Mouse (Mus musculus) liver, embryonic 12.5 days (tissue): ENCODE data around the gene Pdxk. TPM values are rescaled to one million over a fixed set of nuclear protein-coding genes. Genes with fewer than 3 reads are reported as not detected.

Experiments
- ATAC-seq: fragments of 200-750 bp; cut with Nextera tagmentation; 2 replicates; pipeline ENCODE4 v1.8.0; 2017; ENCODE audit warnings: moderate number of reproducible peaks, mild to moderate bottlenecking, moderate library complexity
- H3K27ac ChIP-seq: fragments of 300-500 bp; sonication (generic); 2 replicates; pipeline ENCODE4 v1.5.1; 2016; ENCODE audit warnings: mild to moderate bottlenecking
- H3K27me3 ChIP-seq: fragments of 300-500 bp; sonication (generic); replicated peaks from 2 replicates; pipeline ENCODE4 v1.6.1; 2016; ENCODE audit warnings: mild to moderate bottlenecking, moderate library complexity
- H3K36me3 ChIP-seq: fragments of 300-500 bp; sonication (generic); 2 replicates; pipeline ENCODE4 v1.6.1; 2016; ENCODE audit warnings: mild to moderate bottlenecking, moderate library complexity
- H3K4me1 ChIP-seq: fragments of 300-500 bp; sonication (generic); 2 replicates; pipeline ENCODE4 v1.6.1; 2016
- H3K4me2 ChIP-seq: fragments of 300-500 bp; sonication (generic); 2 replicates; pipeline ENCODE4 v1.6.1; 2016; ENCODE audit warnings: mild to moderate bottlenecking, moderate library complexity
- H3K4me3 ChIP-seq: fragments of 300-500 bp; sonication (generic); 2 replicates; pipeline ENCODE4 v1.5.1; 2016; ENCODE audit warnings: mild to moderate bottlenecking, moderate library complexity
- H3K9ac ChIP-seq: fragments of 300-500 bp; sonication (generic); 2 replicates; pipeline ENCODE4 v1.6.1; 2016; ENCODE audit warnings: mild to moderate bottlenecking, moderate library complexity
- H3K9me3 ChIP-seq: fragments of 300-500 bp; sonication (generic); replicated peaks from 2 replicates; pipeline ENCODE4 v1.6.1; 2016; ENCODE audit warnings: mild to moderate bottlenecking, moderate library complexity
- WGBS: fragments of 180-500 bp; shearing (Covaris S2); methylation state at CpG from one replicate; pipeline ENCODE4 v1.1.7; 2016; ENCODE audit not compliant: insufficient replicate concordance; 5-methylcytosine and 5-hydroxymethylcytosine counted together
- polyA plus RNA-seq: library from polyadenylated mRNA; unstranded; fragments of >200 nt; fragmentation: Nextera tagmentation; extraction: Ambion mirVana; gene quantifications from 2 replicates; pipeline ENCODE4 v1.2.1, GENCODE M21; 2016

The Pdxk gene
- polyA plus RNA-seq, 1 experiment from 2014 or later, result 8.2 TPM

DNA sequence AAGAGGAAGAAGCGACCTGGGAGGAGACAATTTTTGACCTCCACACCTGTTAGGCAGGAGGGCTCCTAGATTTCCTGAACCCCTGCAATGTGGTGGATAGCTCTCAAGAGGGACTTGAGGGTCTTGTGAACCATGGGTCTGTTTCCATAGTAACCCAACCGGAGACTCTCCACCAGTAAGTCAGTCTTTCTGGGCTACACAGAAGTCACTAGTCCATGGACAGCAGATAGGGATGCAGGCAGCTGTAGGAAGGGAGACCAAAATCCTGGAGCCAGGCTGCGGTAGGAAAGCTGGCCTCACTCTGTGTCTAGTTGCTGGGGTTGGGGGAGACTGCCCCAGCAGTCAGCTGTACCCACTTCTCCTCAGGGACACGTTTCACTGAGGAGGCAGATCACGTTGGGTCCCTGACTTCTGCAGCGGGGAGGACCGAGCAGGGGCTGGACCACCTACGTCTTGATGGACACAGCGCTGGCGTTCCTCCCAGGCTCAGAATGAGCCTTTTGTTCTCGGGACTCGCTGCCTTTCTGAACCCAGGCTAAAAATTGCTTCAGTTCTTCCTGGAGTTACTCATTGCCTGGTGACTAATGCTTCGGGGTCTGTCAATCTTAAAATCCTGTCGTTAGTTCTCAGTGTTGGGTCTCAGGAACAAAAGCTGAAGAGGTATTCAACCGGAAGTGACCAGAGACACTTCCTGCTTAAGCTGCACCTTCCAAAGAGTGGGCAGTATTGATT lies 6.0 kb upstream of the Pdxk start:
- H3K4me2 ChIP-seq, result peak overlapping the region; percentile 26; the same call in 1 of the 2 replicates
- H3K27me3 ChIP-seq, result peaks cover 27% of the 10 kb centered on the region
- no peak for ATAC-seq
- WGBS, result 36% methylated on average over 15 of the region's 15 CpGs
- H3K4me1 ChIP-seq, result peaks cover 2% of the 10 kb centered on the region; the same call in 1 of the 2 replicates
- no peak overlapping the region for H3K27ac ChIP-seq
- no peak overlapping the region for H3K9ac ChIP-seq
- no peaks in the 10 kb centered on the region for H3K9me3 ChIP-seq
- no peak overlapping the region for H3K4me3 ChIP-seq
- H3K36me3 ChIP-seq, result no peaks in the 10 kb centered on the region

DNA sequence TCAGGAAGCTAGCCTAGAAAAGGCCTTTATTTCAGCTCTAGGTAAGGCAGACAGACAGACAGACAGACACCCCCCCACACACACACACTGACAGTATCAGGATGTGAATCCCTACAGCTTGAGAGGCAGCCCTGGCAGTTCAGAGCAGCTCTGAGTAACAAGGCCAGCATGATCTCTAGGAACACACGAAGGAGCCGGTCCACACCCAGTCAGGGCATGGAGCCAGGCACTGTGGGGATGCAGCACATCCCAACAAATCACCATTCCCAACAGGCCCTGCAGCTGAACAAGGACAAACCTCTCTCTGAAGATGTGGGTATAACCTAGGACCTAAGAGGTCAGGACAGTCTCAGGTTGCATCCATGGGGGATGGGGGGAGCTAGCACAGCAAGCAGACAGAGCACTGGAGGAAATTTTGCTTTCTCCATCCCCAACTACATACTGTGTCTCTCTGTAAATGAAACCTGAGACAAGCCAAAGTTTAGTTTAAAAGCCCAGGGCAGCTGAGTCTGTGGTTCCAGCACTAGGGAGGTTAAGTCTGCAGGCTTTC lies 3.1 kb upstream of the Pdxk start:
- 76% methylated on average over 2 of the region's 2 CpGs for WGBS
- no peaks in the 10 kb centered on the region for H3K36me3 ChIP-seq

DNA sequence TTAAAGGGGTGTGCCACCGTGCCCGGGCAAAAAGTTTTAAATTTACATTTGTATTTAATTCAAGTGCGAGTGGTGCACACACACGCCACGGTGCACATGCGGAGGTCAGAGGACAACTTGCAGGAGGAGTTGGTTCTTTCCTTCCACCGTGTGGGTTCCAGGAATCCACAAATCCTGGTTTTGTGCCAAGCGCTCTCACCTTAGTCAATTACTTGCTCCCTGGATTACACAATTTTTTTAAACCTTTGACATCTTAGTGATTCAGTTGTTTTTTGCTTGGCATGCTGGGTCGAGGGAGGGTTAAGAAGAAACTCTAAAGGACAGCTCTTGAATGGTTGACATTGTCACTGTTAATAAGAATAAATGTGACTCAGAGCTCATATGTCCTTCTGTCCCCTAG lies 1.9 kb upstream of the Pdxk start:
- H3K27ac ChIP-seq, result no peak overlapping the region
- peaks cover 9% of the 10 kb centered on the region; the same call in 1 of the 2 replicates for H3K27me3 ChIP-seq
- WGBS, result 76% methylated on average over 9 of the region's 9 CpGs
- no peak overlapping the region for H3K4me3 ChIP-seq
- no peak overlapping the region for H3K4me2 ChIP-seq
- H3K9ac ChIP-seq, result no peak overlapping the region
- ATAC-seq, result no peak
- peaks cover 33% of the 10 kb centered on the region for H3K4me1 ChIP-seq
- H3K36me3 ChIP-seq, result no peaks in the 10 kb centered on the region
- no peaks in the 10 kb centered on the region for H3K9me3 ChIP-seq

More for the DNA sequence above, 3.1 kb upstream of the Pdxk start:
- no peak overlapping the region for H3K9ac ChIP-seq
- peaks cover 31% of the 10 kb centered on the region for H3K4me1 ChIP-seq
- no peak overlapping the region for H3K4me2 ChIP-seq
- ATAC-seq, result no peak
- no peak overlapping the region for H3K4me3 ChIP-seq
- peaks cover 15% of the 10 kb centered on the region; the same call in 1 of the 2 replicates for H3K27me3 ChIP-seq
- no peaks in the 10 kb centered on the region for H3K9me3 ChIP-seq
- no peak overlapping the region for H3K27ac ChIP-seq

DNA sequence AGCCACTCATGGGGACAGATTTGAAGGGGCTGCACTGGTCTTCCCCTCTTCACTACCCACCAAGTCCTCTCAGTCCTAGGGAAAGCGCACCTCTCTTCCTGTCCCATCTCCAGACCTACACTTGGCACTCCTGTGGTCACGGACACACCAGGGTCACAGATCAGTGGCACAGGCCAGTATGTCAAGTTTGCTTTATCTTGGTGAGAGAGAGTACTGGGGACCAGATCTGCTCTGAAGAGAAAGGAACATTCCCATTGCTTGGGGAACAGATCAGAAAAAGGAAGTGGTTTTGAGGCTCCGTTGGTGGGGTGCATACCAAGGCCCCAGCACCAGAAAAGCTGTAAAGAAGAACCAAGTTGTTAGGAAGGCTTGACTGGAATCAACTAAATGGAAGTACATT lies 697 bp upstream of the Pdxk start:
- 27% methylated on average over 3 of the region's 3 CpGs for WGBS
- no peak for ATAC-seq
- Histone ChIP-seq H3K27ac (peak overlapping the region; percentile 65), H3K4me1 (peaks cover 38% of the 10 kb centered on the region), H3K4me2 (peak overlapping the region; percentile 98), H3K36me3 (no peaks in the 10 kb centered on the region), H3K9ac (no peak overlapping the region), H3K4me3 (peak overlapping the region; percentile 68; the same call in 1 of the 2 replicates), H3K27me3 (peaks cover 9% of the 10 kb centered on the region; the same call in 1 of the 2 replicates), H3K9me3 (no peaks in the 10 kb centered on the region)

DNA sequence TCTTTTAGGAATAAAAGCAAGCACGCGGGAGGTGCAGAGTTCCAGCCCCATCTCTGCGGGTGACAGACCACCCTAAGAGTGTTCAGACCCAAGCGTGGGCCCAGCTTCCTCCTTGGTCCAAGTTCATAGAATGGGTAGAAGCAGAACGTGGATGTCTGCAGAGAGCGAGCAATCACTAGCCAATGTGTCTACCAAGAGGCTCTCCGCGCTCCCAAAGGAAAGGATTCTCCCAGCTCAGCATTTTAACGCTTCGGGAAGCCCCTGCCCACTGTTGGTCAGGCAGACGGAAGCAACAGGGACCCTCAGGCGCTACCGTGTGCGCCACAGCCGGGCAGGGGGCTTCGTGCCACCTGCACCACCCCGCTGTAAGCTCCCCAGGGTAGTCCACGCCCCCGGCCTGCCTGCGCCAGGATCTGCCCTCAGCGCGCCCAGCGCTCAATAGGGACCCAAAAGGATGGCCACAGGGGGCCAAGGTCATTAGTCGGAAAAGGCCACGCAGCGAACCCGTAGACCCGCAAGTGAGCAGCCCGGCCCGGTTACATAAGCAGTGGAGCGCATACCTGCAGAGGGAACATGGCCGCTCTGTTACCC lies 479 bp downstream of the Pdxk start:
- H3K4me2 ChIP-seq, result peak overlapping the region; percentile 98
- H3K36me3 ChIP-seq, result no peaks in the 10 kb centered on the region
- ATAC-seq, result peak; percentile 53
- H3K27me3 ChIP-seq, result 0 out of 2 replicates have a peak, but pooled peaks cover 6% of the 10 kb centered on the region
- peak overlapping the region; percentile 68 for H3K4me3 ChIP-seq
- peak overlapping the region; percentile 48; the same call in 1 of the 2 replicates for H3K27ac ChIP-seq
- H3K9ac ChIP-seq, result peak overlapping the region; percentile 73
- WGBS, result 2% methylated on average over 32 of the region's 32 CpGs
- H3K4me1 ChIP-seq, result peaks cover 42% of the 10 kb centered on the region
- no peaks in the 10 kb centered on the region for H3K9me3 ChIP-seq

DNA sequence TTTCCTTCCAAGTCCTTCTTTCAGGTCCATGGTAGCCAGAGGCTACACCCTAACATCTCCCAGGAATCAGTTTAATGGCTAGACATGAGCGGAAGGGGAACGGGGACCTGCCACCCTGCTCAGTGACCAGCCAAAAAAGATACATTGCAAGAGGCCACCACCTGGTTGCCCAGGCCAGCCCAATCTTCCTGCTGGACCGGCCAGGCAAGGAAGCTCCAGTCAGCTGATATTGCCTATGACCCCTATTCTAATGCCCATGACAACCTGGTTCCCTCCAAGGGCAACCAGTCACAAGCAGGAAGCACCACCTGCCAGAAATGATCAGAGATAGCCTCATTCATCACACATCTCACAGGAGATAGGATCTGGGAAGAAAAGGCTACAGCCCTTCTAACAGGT lies 1.0 kb downstream of the Pdxk start:
- Histone ChIP-seq H3K27me3 (0 out of 2 replicates have a peak, but pooled peaks cover 6% of the 10 kb centered on the region), H3K4me3 (peak overlapping the region; percentile 68), H3K4me2 (peak overlapping the region; percentile 98), H3K9ac (peak overlapping the region; percentile 73; the same call in 1 of the 2 replicates), H3K9me3 (no peaks in the 10 kb centered on the region), H3K36me3 (no peaks in the 10 kb centered on the region), H3K4me1 (peaks cover 46% of the 10 kb centered on the region), H3K27ac (no peak overlapping the region)
- no peak for ATAC-seq
- 52% methylated on average over 3 of the region's 3 CpGs for WGBS

DNA sequence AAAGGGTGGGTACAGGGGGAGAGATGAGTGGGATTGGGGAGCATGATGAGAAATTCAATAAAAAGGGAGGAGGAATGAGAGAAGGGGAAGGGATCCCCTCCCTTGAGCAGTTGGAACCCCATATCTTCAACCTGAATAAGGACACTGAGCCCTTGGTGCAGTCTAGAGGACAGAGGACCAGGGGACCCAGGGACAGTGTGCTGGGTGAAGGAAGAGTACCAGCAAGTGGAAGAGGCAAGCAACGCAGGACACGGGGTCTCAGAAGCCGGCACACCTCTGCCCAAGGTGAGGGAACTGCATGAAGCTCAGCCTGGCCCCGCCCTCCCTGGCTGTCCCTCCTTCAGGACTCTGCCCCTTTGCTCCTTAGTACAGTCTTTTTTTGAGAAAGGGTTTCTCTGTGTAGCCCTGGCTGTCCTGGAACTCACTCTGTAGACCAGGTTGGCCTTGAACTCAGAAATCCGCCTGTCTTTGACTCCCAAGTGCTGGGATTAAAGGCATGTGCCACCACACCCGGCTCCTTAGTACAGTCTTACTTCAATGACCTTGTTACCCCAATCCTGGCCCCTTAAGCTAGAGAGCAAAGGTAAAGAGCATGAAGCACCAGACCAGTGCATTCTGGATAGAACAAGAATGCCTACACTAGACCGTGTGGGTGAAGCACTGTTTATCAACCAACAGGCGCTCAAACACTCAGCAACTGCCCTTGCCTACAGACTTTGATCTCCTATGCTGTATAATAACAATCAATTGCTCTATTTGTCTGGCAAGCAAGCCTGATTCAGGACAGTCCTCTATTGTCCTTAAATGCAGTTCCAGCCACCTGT lies 1.6 kb downstream of the Pdxk start:
- H3K36me3 ChIP-seq, result no peaks in the 10 kb centered on the region
- no peak overlapping the region for H3K9ac ChIP-seq
- ATAC-seq, result no peak
- peak overlapping the region; percentile 68; the same call in 1 of the 2 replicates for H3K4me3 ChIP-seq
- peak overlapping the region; percentile 98 for H3K4me2 ChIP-seq
- WGBS, result 56% methylated on average over 8 of the region's 8 CpGs
- no peaks in the 10 kb centered on the region for H3K9me3 ChIP-seq
- peaks cover 52% of the 10 kb centered on the region for H3K4me1 ChIP-seq
- H3K27me3 ChIP-seq, result no peaks in the 10 kb centered on the region
- no peak overlapping the region for H3K27ac ChIP-seq

DNA sequence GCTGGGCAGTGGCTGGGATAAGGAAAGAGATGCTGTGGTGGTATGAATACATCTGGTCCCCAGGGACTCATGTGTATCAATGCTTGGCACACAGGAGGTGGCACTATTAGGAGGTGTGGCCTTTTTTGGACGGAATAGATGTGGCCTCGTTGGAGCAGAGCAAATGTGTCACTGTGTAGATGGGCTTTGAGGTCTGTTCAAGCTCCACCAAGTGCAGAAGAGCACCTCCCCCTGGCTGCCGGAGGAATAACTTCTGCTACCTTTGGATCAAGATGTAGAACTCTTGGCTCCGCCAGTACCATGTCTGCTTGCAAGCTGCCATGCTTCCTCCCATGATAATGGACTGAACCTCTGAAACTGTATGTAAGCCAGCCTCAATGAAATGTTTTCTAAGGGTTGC lies 3.0 kb downstream of the Pdxk start:
- H3K4me1 ChIP-seq, result peaks cover 65% of the 10 kb centered on the region
- H3K9ac ChIP-seq, result no peak overlapping the region
- 51% methylated on average over 4 of the region's 4 CpGs for WGBS
- no peaks in the 10 kb centered on the region for H3K27me3 ChIP-seq
- H3K9me3 ChIP-seq, result no peaks in the 10 kb centered on the region
- ATAC-seq, result no peak
- no peaks in the 10 kb centered on the region for H3K36me3 ChIP-seq
- no peak overlapping the region for H3K4me2 ChIP-seq
- no peak overlapping the region for H3K27ac ChIP-seq
- H3K4me3 ChIP-seq, result no peak overlapping the region

DNA sequence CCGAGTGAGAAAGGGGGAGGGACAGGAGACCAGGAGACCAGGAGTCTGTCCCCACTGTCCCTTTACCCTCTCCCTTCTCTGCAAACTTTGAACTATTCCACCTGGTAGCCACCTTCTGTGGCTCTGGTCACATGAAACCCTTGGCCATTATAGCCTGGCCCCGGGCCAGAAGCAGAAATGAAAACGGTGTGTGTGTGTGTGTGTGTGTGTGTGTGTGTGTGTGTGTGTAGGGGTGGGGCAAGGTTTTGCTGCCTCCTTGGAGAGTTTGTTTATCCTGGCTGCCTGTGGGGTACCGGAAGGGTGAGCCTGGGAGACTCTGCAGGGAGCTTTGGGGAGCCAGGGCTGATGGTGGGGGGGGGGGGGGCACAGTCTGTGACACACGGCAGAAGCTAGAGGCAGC lies 4.3 kb downstream of the Pdxk start:
- WGBS, result 59% methylated on average over 4 of the region's 5 CpGs
- H3K4me1 ChIP-seq, result peaks cover 62% of the 10 kb centered on the region

DNA sequence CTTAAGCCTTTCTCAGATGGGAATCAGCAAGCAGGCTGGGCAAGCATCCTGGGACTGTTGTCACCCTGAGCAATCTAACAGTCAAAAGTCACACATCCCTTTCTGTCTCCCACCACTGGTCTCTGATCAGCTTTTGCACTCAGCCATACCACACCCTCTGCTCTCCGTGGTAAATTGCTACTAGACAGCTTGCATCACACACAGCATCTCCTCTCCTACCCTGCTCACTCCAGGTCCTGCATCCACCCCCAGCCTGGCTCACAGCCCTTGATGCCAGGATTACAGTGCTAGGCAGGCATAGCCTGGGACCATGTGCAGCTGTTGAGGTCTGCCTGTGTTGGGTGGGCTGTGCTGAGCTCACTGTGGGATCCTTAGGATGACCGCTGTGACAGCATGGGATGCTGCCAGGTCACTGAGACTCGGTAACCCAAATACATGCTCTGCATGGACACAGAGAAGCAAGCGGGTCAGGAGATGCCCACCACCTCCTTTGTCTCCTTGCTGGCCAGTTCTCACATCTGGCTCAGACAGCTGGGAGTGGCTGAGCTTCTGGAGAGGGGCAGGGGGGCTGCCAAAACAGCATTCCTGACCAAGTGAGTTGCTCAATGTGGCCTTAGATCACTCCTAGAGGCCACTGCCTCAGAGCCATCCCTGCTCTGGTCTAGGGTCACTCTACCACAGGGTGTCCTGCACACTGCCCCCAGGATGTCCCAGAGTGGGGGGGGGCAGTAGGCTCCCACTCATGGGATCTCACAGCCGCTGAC lies 6.2 kb downstream of the Pdxk start:
- H3K4me1 ChIP-seq, result peaks cover 46% of the 10 kb centered on the region
- peak overlapping the region; percentile 45; the same call in 1 of the 2 replicates for H3K27ac ChIP-seq
- H3K9ac ChIP-seq, result no peak overlapping the region
- peak; percentile 9; the same call in 1 of the 2 replicates for ATAC-seq
- no peak overlapping the region for H3K4me2 ChIP-seq
- no peaks in the 10 kb centered on the region for H3K36me3 ChIP-seq
- H3K9me3 ChIP-seq, result no peaks in the 10 kb centered on the region
- 68% methylated on average over 5 of the region's 5 CpGs for WGBS
- no peak overlapping the region for H3K4me3 ChIP-seq
- no peaks in the 10 kb centered on the region for H3K27me3 ChIP-seq

More for the DNA sequence above, 4.3 kb downstream of the Pdxk start:
- H3K27me3 ChIP-seq, result no peaks in the 10 kb centered on the region
- H3K36me3 ChIP-seq, result no peaks in the 10 kb centered on the region
- H3K4me3 ChIP-seq, result no peak overlapping the region
- H3K4me2 ChIP-seq, result no peak overlapping the region
- H3K27ac ChIP-seq, result no peak overlapping the region
- no peak overlapping the region for H3K9ac ChIP-seq
- no peak for ATAC-seq
- H3K9me3 ChIP-seq, result no peaks in the 10 kb centered on the region
